ENCODE assay signal across 8 mouse cellular contexts in genomic region chr2:65189346-65189745, GRCm38 (mm10). TPM values are rescaled to one million over a fixed set of nuclear protein-coding genes. Genes with fewer than 3 reads are reported as not detected.
DNase-seq lines count a peak whose midpoint lies in the region; ATAC-seq and TF ChIP-seq lines count a peak whose summit lies in the region.

No protein-coding gene starts in this region.

- ATAC-seq in intestine, embryonic 16.5 days = peak; percentile 52
- peak; percentile 74; the same call in 1 of the 2 replicates for ATAC-seq in lung, embryonic 16.5 days (ENCODE audit: low read depth)
- ATAC-seq in frontal cortex, adult (ENCODE audit: low TSS enrichment) = no peak
- no peak for ATAC-seq in forebrain, embryonic 14.5 days

- peaks cover 35% of the 10 kb centered on the region for H3K4me1 ChIP-seq in intestine, embryonic 16.5 days (ENCODE audit: control insufficient read depth, insufficient read depth, low read length)
- H3K4me1 ChIP-seq in lung, embryonic 16.5 days (replicated peaks; ENCODE audit: control insufficient read depth, insufficient read depth, low read length) = peaks cover 19% of the 10 kb centered on the region
- no peaks in the 10 kb centered on the region for H3K4me1 ChIP-seq in forebrain, embryonic 14.5 days (ENCODE audit: control insufficient read depth, insufficient read depth, low read length)

- no peak for TF ChIP-seq CTCF in gastrocnemius, adult 2 months (IDR thresholded peaks at IDR 0.05)

- 0 out of 2 replicates have a peak overlapping the region, but pooled peaks have one; percentile 2 for H3K9ac ChIP-seq in intestine, embryonic 16.5 days (ENCODE audit: low read depth, low read length)
- H3K9ac ChIP-seq in lung, embryonic 16.5 days (ENCODE audit: low read length) = no peak overlapping the region
- no peak overlapping the region for H3K9ac ChIP-seq in forebrain, embryonic 14.5 days (ENCODE audit: low read length)

- H3K36me3 ChIP-seq in intestine, embryonic 16.5 days (ENCODE audit: control insufficient read depth, insufficient read depth, low read length) = no peaks in the 10 kb centered on the region
- no peaks in the 10 kb centered on the region for H3K36me3 ChIP-seq in lung, embryonic 16.5 days (ENCODE audit: control insufficient read depth, insufficient read depth, low read length)
- no peaks in the 10 kb centered on the region for H3K36me3 ChIP-seq in forebrain, embryonic 14.5 days (ENCODE audit: control insufficient read depth, insufficient read depth, low read length)

- intact Hi-C loops in gastrocnemius, adult 2 months (cut with DNase I) = no loop called here

- H3K4me2 ChIP-seq in intestine, embryonic 16.5 days (ENCODE audit: low read depth, low read length) = 0 out of 2 replicates have a peak overlapping the region, but pooled peaks have one; percentile 16
- no peak overlapping the region for H3K4me2 ChIP-seq in lung, embryonic 16.5 days (ENCODE audit: low read depth, low read length)
- no peak overlapping the region for H3K4me2 ChIP-seq in forebrain, embryonic 14.5 days (ENCODE audit: low read length)

- peak overlapping the region; percentile 49 for H3K27ac ChIP-seq in gastrocnemius, adult 2 months
- H3K27ac ChIP-seq in intestine, embryonic 16.5 days (ENCODE audit: low read length) = peak overlapping the region; percentile 65
- peak overlapping the region; percentile 55 for H3K27ac ChIP-seq in lung, embryonic 16.5 days (ENCODE audit: low read length)
- no peak overlapping the region for H3K27ac ChIP-seq in forebrain, embryonic 14.5 days (ENCODE audit: low read depth, low read length)

- H3K27me3 ChIP-seq in intestine, embryonic 16.5 days (replicated peaks; ENCODE audit: control insufficient read depth, insufficient read depth, low read length) = no peaks in the 10 kb centered on the region
- H3K27me3 ChIP-seq in lung, embryonic 16.5 days (ENCODE audit: control insufficient read depth, insufficient read depth, low read depth, low read length) = no peaks in the 10 kb centered on the region
- H3K27me3 ChIP-seq in forebrain, embryonic 14.5 days (replicated peaks; ENCODE audit: control insufficient read depth, insufficient read depth, low read length) = no peaks in the 10 kb centered on the region

- 42% methylated on average over 7 of the region's 7 CpGs for WGBS in intestine, embryonic 16.5 days
- WGBS in lung, embryonic 16.5 days = 42% methylated on average over 7 of the region's 7 CpGs
- WGBS in forebrain, embryonic 14.5 days = 75% methylated on average over 7 of the region's 7 CpGs

- DNase-seq in R1 (ENCODE audit: low read depth, low spot score) = peak; percentile 34
- peak; percentile 37 for DNase-seq in gastrocnemius, adult 2 months
- DNase-seq in thymus, adult 18-20 months = peak; percentile 40 to 67
- no peak for DNase-seq in right cerebral cortex, postnatal 14 days
- no peak for DNase-seq in forebrain, embryonic 14.5 days (ENCODE audit: low spot score)

- H3K9me3 ChIP-seq in intestine, embryonic 16.5 days (ENCODE audit: control insufficient read depth, low read length) = no peaks in the 10 kb centered on the region
- no peaks in the 10 kb centered on the region for H3K9me3 ChIP-seq in lung, embryonic 16.5 days (ENCODE audit: control insufficient read depth, low read length)
- H3K9me3 ChIP-seq in forebrain, embryonic 14.5 days (replicated peaks; ENCODE audit: control insufficient read depth, low read length) = no peaks in the 10 kb centered on the region

- no peak overlapping the region for H3K4me3 ChIP-seq in gastrocnemius, adult 2 months
- no peak overlapping the region for H3K4me3 ChIP-seq in intestine, embryonic 16.5 days (ENCODE audit: low read length)
- no peak overlapping the region for H3K4me3 ChIP-seq in lung, embryonic 16.5 days (ENCODE audit: low read length)
- H3K4me3 ChIP-seq in forebrain, embryonic 14.5 days (ENCODE audit: low read depth, low read length) = no peak overlapping the region

RNA-seq across cellular contexts. Expression of gene Cobll1, which starts 49.9 kb away (rescaled TPM):
- total RNA-seq in gastrocnemius, adult 2 months (2021) = 1 to 10 TPM; 4.4 to 5.7 TPM
- 20.2 and 23.6 TPM in 2 replicates for polyA plus RNA-seq in intestine, embryonic 16.5 days (2015; fragmentation: Nextera tagmentation; extraction: Ambion mirVana)
- polyA plus RNA-seq in lung, embryonic 16.5 days (2015; fragmentation: Nextera tagmentation; extraction: Ambion mirVana) = 10.4 and 11.1 TPM in 2 replicates
- 2.5 and 2.8 TPM in 2 replicates for polyA plus RNA-seq in forebrain, embryonic 14.5 days (2014; fragmentation: Nextera tagmentation; extraction: Ambion mirVana)

Comparison
In these comparisons a context has a peak if more than half of its experiments do, and no peak if none do; other contexts are left out.
1. DNase-seq: peak in R1 (single experiment), gastrocnemius, adult 2 months (single experiment) and thymus, adult 18-20 months (2 of 2); none in right cerebral cortex, postnatal 14 days (single experiment) and forebrain, embryonic 14.5 days (single experiment).
2. ATAC-seq: peak in intestine, embryonic 16.5 days (single experiment) and lung, embryonic 16.5 days (single experiment); none in frontal cortex, adult (single experiment) and forebrain, embryonic 14.5 days (single experiment).